Mouse (Mus musculus): ENCODE results near the gene Faim. TPM values are rescaled to one million over a fixed set of nuclear protein-coding genes. Genes with fewer than 3 reads are reported as not detected.

Gene Faim
- polyA plus RNA-seq, 1 experiment from 2014 or later: 32.3 TPM

DNA sequence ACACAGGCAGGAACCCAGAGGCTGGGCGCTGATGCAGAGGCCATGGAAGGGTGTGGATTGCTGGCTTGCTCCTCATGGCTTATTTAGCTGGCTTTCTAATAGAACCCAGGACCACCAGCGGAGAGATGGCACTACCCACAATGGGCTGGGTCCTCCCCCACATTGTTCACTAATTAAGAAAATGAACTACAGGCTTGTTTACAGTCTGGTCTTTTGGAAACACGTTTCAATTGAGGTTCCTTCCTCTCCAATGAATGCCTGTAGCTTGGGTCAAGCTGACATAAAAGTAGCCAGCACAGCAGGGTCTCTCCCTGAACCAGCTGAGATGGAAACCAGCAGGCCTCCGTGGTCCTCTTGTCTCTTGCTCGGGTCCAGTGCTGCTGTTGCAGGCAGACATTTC is 35.0 kb downstream of the Faim start:
- Histone ChIP-seq H3K9me3 (ENCODE audit: control insufficient read depth, low read length) (no peaks in the 10 kb centered on the region), H3K36me3 (ENCODE audit: control insufficient read depth, insufficient read depth, low read length) (no peaks in the 10 kb centered on the region), H3K4me3 (ENCODE audit: low read depth, low read length) (no peak overlapping the region), H3K27me3 (ENCODE audit: control insufficient read depth, insufficient read depth, low read length) (no peaks in the 10 kb centered on the region), H3K4me1 (replicated peaks; ENCODE audit: control insufficient read depth, insufficient read depth) (no peaks in the 10 kb centered on the region), H3K4me2 (replicated peaks; ENCODE audit: low read depth) (no peak overlapping the region), H3K27ac (replicated peaks) (no peak overlapping the region), H3K9ac (ENCODE audit: low read length) (no peak overlapping the region)
- DNase-seq (ENCODE audit: low spot score) (no peak), ATAC-seq (ENCODE audit: low FRiP score, low TSS enrichment) (no peak)
- no peak for TF ChIP-seq CTCF (IDR thresholded peaks at IDR 0.05; ENCODE audit: low read depth)
- TF ChIP-seq EP300 (optimal IDR thresholded peaks at IDR 0.05): no peak
- WGBS: 64% methylated on average over 5 of the region's 5 CpGs

DNA sequence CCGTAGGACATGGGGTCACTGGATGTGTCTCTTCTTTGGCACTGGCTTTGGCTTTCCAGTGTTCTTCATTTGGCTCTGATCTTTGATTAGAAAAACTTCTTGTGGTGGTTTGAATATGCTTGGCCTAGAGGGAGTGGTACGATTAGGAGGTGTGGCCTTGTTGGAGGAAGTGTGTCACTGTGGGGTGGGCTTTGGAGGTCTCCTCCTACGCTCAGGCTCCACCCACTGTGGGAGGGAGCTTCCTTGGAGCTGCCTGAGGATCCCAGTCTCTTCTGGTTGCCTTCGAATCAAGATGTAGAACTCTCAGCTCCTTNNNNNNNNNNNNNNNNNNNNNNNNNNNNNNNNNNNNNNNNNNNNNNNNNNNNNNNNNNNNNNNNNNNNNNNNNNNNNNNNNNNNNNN is 35.6 kb downstream of the Faim start:
- no peaks in the 10 kb centered on the region for H3K4me1 ChIP-seq (replicated peaks; ENCODE audit: control insufficient read depth, insufficient read depth)
- no peak overlapping the region for H3K27ac ChIP-seq (replicated peaks)
- DNase-seq (ENCODE audit: low spot score) (no peak), ATAC-seq (ENCODE audit: low FRiP score, low TSS enrichment) (no peak)
- no peaks in the 10 kb centered on the region for H3K27me3 ChIP-seq (ENCODE audit: control insufficient read depth, insufficient read depth, low read length)
- H3K36me3 ChIP-seq (ENCODE audit: control insufficient read depth, insufficient read depth, low read length): no peaks in the 10 kb centered on the region
- no peak overlapping the region for H3K4me3 ChIP-seq (ENCODE audit: low read depth, low read length)
- no peak overlapping the region for H3K9ac ChIP-seq (ENCODE audit: low read length)
- TF ChIP-seq EP300 (optimal IDR thresholded peaks at IDR 0.05) (no peak), CTCF (IDR thresholded peaks at IDR 0.05; ENCODE audit: low read depth) (no peak)
- no peaks in the 10 kb centered on the region for H3K9me3 ChIP-seq (ENCODE audit: control insufficient read depth, low read length)
- WGBS: 85% methylated on average over 4 of the region's 4 CpGs
- H3K4me2 ChIP-seq (replicated peaks; ENCODE audit: low read depth): no peak overlapping the region

DNA sequence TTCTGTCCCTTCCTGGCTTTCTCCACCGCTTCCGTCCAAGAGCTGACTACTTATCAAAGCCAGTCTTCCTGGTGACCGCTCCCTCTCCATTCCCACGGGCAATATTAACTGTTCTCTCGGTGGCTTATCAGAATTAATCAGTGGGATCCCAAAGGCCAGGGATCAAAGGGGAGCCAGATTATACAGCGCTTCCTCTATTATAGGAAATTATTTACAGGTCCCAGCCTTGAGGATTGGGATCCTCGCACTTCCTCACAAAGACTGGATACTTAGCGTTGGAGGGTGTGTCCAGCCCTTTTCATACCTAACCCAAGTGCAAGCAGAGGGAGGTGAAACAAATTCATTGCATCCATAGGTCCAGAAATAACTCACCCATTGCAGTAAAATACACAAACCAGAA is 45.9 kb downstream of the Faim start:
- 63% methylated on average over 8 of the region's 8 CpGs for WGBS
- H3K4me3 ChIP-seq (ENCODE audit: low read depth, low read length): no peak overlapping the region
- DNase-seq (ENCODE audit: low spot score) (no peak), ATAC-seq (ENCODE audit: low FRiP score, low TSS enrichment) (no peak)
- no peaks in the 10 kb centered on the region for H3K36me3 ChIP-seq (ENCODE audit: control insufficient read depth, insufficient read depth, low read length)
- no peak for TF ChIP-seq CTCF (IDR thresholded peaks at IDR 0.05; ENCODE audit: low read depth)
- no peak for TF ChIP-seq EP300 (optimal IDR thresholded peaks at IDR 0.05)
- H3K4me2 ChIP-seq (replicated peaks; ENCODE audit: low read depth): no peak overlapping the region
- H3K9me3 ChIP-seq (ENCODE audit: control insufficient read depth, low read length): no peaks in the 10 kb centered on the region
- H3K27ac ChIP-seq (replicated peaks): no peak overlapping the region
- H3K27me3 ChIP-seq (ENCODE audit: control insufficient read depth, insufficient read depth, low read length): no peaks in the 10 kb centered on the region
- H3K4me1 ChIP-seq (replicated peaks; ENCODE audit: control insufficient read depth, insufficient read depth): no peaks in the 10 kb centered on the region
- H3K9ac ChIP-seq (ENCODE audit: low read length): no peak overlapping the region

- H3K4me2 ChIP-seq (replicated peaks; ENCODE audit: low read depth): no peak overlapping the region
- 88% methylated on average over 8 of the region's 8 CpGs for WGBS
These were observed 47.9 kb downstream of the Faim start for GRCm38 (mm10) chr9:99034111-99034510.

GRCm38 (mm10) chr9:99035575-99035974 is 49.4 kb downstream of the Faim start, which contains the start of gene Gm1123:
Gene Gm1123 (minus strand): TSS chr9:99035715.
- H3K4me2 ChIP-seq (replicated peaks; ENCODE audit: low read depth): no peak within 1 kb of the TSS
- 67% methylated on average over 12 of the region's 12 CpGs for WGBS
- no peak within 1 kb of the TSS for H3K27ac ChIP-seq (replicated peaks)
- no peaks in the 10 kb centered on the region for H3K36me3 ChIP-seq (ENCODE audit: control insufficient read depth, insufficient read depth, low read length)
- H3K4me3 ChIP-seq (ENCODE audit: low read depth, low read length): no peak within 1 kb of the TSS
- no peaks in the 10 kb centered on the region for H3K4me1 ChIP-seq (replicated peaks; ENCODE audit: control insufficient read depth, insufficient read depth)
- no peak for ATAC-seq (ENCODE audit: low FRiP score, low TSS enrichment)
- peak; percentile 40 for DNase-seq (ENCODE audit: low spot score)
- no peak within 1 kb of the TSS for H3K9ac ChIP-seq (ENCODE audit: low read length)
- H3K9me3 ChIP-seq (ENCODE audit: control insufficient read depth, low read length): no peaks in the 10 kb centered on the region
- no peaks in the 10 kb centered on the region for H3K27me3 ChIP-seq (ENCODE audit: control insufficient read depth, insufficient read depth, low read length)
- TF ChIP-seq CTCF (IDR thresholded peaks at IDR 0.05; ENCODE audit: low read depth): no peak
- TF ChIP-seq EP300 (optimal IDR thresholded peaks at IDR 0.05): no peak

More at GRCm38 (mm10) chr9:99034111-99034510, 47.9 kb downstream of the Faim start:
- ATAC-seq (ENCODE audit: low FRiP score, low TSS enrichment) (no peak), DNase-seq (ENCODE audit: low spot score) (no peak)
- no peak overlapping the region for H3K9ac ChIP-seq (ENCODE audit: low read length)
- H3K36me3 ChIP-seq (ENCODE audit: control insufficient read depth, insufficient read depth, low read length): no peaks in the 10 kb centered on the region
- no peaks in the 10 kb centered on the region for H3K27me3 ChIP-seq (ENCODE audit: control insufficient read depth, insufficient read depth, low read length)
- H3K4me3 ChIP-seq (ENCODE audit: low read depth, low read length): no peak overlapping the region
- H3K27ac ChIP-seq (replicated peaks): no peak overlapping the region
- H3K4me1 ChIP-seq (replicated peaks; ENCODE audit: control insufficient read depth, insufficient read depth): no peaks in the 10 kb centered on the region
- TF ChIP-seq EP300 (optimal IDR thresholded peaks at IDR 0.05) (no peak), CTCF (IDR thresholded peaks at IDR 0.05; ENCODE audit: low read depth) (no peak)
- H3K9me3 ChIP-seq (ENCODE audit: control insufficient read depth, low read length): no peaks in the 10 kb centered on the region

- H3K36me3 ChIP-seq (ENCODE audit: control insufficient read depth, insufficient read depth, low read length): no peaks in the 10 kb centered on the region
- H3K4me2 ChIP-seq (replicated peaks; ENCODE audit: low read depth): no peak overlapping the region
- no peak overlapping the region for H3K9ac ChIP-seq (ENCODE audit: low read length)
- no peaks in the 10 kb centered on the region for H3K9me3 ChIP-seq (ENCODE audit: control insufficient read depth, low read length)
- H3K27me3 ChIP-seq (ENCODE audit: control insufficient read depth, insufficient read depth, low read length): no peaks in the 10 kb centered on the region
- H3K4me3 ChIP-seq (ENCODE audit: low read depth, low read length): no peak overlapping the region
- 68% methylated on average over 9 of the region's 9 CpGs for whole genome bisulfite sequencing
- TF ChIP-seq CTCF (IDR thresholded peaks at IDR 0.05; ENCODE audit: low read depth) (no peak), EP300 (optimal IDR thresholded peaks at IDR 0.05) (no peak)
- no peaks in the 10 kb centered on the region for H3K4me1 ChIP-seq (replicated peaks; ENCODE audit: control insufficient read depth, insufficient read depth)
- H3K27ac ChIP-seq (replicated peaks): no peak overlapping the region
- DNase-seq (ENCODE audit: low spot score) (no peak), ATAC-seq (ENCODE audit: low FRiP score, low TSS enrichment) (peak; percentile 7; the same call in 1 of the 2 replicates)
These were observed 55.8 kb downstream of the Faim start for GRCm38 (mm10) chr9:99041994-99042393.

Measured in stomach, postnatal 0 days (tissue).